Mouse (Mus musculus): ENCODE results near the gene Egflam. TPM values are rescaled to one million over a fixed set of nuclear protein-coding genes. Genes with fewer than 3 reads are reported as not detected.

Egflam gene
- 1 to 10 TPM; 2.5 to 5.4 (median 3.8) TPM for total RNA-seq (2022)

GRCm38 (mm10) chr15:7397818-7398608 lies at the start of gene Egflam:
Egflam (minus strand) TSS chr15:7398395.
- no peak for DNase-seq (ENCODE audit: low spot score in 2 of 2)

DNA sequence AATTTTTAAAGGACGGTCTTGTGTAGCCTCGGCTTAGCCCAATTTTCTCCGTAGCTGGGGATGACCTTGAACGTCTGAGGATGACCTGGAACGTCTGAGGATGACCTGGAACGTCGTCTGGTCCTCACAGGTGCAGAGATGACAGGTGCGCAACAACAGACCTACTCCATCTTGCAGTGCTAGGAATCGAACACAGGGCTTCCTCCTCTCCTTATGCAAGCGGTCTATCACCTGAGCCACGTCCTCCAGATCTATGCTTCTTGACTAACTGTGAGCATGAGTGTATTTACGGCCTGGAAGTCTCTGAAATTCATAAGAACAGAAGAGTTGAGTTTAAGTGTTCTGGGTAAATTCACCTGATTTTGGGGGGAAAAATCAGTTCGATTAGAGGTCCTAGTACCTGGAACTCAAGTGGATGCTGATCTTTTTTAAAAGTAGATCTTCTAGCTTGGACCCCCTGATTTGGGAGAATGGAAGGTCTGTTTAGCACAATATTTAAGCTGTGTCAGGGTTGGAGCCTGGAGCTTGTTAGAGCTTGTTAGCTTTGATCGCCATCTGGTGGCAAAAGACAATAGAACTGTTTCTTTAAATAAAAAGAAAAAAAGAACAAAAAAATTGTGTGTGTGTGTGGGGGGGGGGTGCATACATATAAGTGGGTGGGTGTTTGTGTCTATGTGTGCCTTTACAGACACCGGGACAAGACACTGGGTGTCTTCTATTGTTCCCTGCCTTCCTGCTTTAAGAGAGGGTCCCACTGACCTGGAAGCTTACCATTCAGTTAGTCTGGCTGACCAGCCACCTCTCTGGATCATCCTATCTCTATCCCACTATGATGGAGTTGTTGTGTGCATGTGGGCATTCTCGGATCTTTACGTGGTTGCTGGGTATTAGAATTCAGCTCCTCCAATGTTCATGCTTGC lies 45.5 kb upstream of the Egflam start:
- DNase-seq (ENCODE audit: low spot score in 2 of 2) = no peak

- DNase-seq (ENCODE audit: low spot score in 2 of 2) = no peak
These were observed 44.2 kb upstream of the Egflam start for GRCm38 (mm10) chr15:7442148-7443100.

DNA sequence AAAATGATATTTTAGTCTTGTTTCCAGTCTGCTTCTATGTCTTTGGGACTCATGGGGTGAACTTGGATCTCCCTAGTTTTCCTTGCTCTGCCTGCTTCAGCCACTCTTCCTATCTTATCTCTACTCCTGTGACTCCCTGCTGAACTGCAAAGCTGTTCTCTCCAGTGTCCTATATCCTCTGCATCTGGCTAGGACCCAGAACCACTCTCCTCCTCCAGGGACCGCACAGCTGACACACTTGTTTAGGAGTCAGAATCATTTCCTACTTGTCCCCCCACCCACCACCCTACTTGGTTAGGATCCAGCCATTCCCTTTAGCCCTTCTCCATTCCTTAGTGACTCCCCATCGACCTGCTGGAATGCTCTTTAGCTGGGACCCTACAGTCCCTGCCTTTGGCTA lies 26.1 kb upstream of the Egflam start:
- no peak for DNase-seq (ENCODE audit: low spot score in 2 of 2)

GRCm38 (mm10) chr15:7404521-7404920 lies 6.3 kb upstream of the Egflam start:
- no peak for DNase-seq (ENCODE audit: low spot score in 2 of 2)

- no peak for DNase-seq (ENCODE audit: low spot score in 2 of 2)
These were observed 680 bp upstream of the Egflam start for GRCm38 (mm10) chr15:7398609-7399540.

- no peak for DNase-seq (ENCODE audit: low spot score in 2 of 2)
These were observed 763 bp downstream of the Egflam start for GRCm38 (mm10) chr15:7397446-7397817.

DNA sequence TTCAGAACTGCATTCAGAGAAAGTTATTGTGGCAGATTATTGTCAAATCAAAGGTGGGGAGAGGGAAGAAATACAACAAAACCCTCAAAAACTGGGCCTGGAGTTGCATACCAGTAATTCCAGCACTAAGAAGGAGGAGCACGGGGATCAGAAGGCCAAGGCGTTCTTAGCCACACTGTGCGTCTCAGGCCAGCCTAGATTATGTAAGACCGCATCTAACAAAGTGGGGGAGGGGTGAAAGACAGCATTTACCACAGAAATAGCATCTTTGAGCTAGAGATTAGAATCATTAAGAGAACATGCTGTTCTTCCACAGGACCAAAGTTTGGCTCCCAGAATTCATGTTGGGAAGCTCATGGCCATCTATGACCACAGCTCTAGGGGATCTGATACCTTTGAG lies 14.8 kb downstream of the Egflam start:
- DNase-seq (ENCODE audit: low spot score in 2 of 2) = no peak

- no peak for DNase-seq (ENCODE audit: low spot score in 2 of 2)
These were observed 15.7 kb downstream of the Egflam start for GRCm38 (mm10) chr15:7382457-7382856.

DNA sequence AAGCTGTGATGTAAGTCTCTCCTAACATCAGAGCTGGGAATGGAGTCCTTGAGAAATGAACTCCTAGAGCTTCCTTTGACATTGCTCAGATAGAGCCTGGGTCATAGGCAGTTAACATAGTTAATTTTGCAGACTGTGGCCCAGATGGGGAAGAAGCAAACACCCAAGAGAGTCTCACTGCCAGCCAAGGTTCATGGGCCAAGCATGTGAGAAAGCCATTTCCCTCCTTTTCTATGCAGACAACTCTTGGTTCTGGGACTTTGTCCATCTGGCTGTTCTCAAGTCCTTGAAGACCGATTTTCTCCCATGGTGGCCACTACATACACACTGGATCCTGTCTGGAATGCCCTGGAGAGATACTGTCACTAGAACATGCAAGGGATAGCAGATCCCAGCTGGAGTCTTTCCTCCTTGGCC lies 45.6 kb downstream of the Egflam start:
- no peak for DNase-seq (ENCODE audit: low spot score in 2 of 2)

- no peak for DNase-seq (ENCODE audit: low spot score in 2 of 2)
These were observed 57.4 kb downstream of the Egflam start for GRCm38 (mm10) chr15:7340703-7341309.

GRCm38 (mm10) chr15:7334517-7335298 lies 63.5 kb downstream of the Egflam start:
- DNase-seq (ENCODE audit: low spot score in 2 of 2) = no peak

GRCm38 (mm10) chr15:7332875-7333274 lies 65.3 kb downstream of the Egflam start:
- DNase-seq (ENCODE audit: low spot score in 2 of 2) = no peak

- DNase-seq (ENCODE audit: low spot score in 2 of 2) = no peak
These were observed 75.4 kb downstream of the Egflam start for GRCm38 (mm10) chr15:7322599-7323311.

DNA sequence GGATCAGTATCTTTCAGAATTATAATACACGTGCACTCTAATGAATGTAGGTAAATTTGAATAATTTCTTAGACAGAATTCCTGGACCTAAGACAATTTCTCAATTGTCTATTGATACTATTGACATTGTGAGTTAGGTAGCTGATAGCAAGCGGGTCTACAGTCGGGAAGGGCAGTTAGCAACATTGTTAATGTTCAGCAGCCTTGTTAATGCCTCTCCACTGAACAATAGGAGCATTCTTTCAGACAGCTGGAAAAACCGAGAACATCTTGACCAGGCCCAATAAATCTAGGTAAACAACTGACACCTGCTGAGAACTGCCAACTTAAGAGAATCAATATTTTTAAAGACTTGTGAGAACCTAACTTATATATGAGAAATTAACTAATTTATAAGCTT lies 77.3 kb downstream of the Egflam start:
- DNase-seq (ENCODE audit: low spot score in 2 of 2) = no peak

GRCm38 (mm10) chr15:7315539-7315938 lies 82.7 kb downstream of the Egflam start:
- DNase-seq (ENCODE audit: low spot score in 2 of 2) = no peak

GRCm38 (mm10) chr15:7308711-7309110 lies 89.5 kb downstream of the Egflam start:
- no peak for DNase-seq (ENCODE audit: low spot score in 2 of 2)

DNA sequence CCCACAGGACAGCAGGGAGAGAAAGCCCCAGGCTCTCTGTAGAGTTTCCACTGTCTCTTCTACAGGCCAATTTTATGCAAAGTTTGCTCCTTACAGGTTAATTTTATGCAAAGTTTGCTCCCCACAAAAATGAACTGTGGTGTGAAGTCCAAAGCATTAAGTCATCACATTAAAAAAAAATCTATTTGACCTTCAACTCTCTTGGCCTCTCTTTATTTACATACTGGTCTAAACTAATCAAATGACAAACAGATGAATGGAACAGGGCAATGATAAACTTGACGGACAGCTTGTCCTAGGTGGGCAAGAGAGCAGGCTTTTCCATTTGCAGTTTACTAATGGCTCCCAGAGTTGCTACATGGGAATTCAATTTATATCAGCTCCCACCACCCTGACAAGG lies 98.3 kb downstream of the Egflam start:
- no peak for DNase-seq (ENCODE audit: low spot score in 2 of 2)
